Mouse (Mus musculus) CH12.LX (cell line): Measurements from ENCODE around the gene BC107364. TPM values are rescaled to one million over a fixed set of nuclear protein-coding genes. Genes with fewer than 3 reads are reported as not detected.
A peak's percentile ranks its signal among the peaks of the same experiment; 100 is the strongest.
"Not testable (repeated sequence)": the region's sequence is repeated elsewhere in the genome, so short reads cannot be mapped to it uniquely, and the experiment has no call there.

Experiments used
- DNase-seq: peaks from one replicate; pipeline ENCODE4 v3.0.0-alpha.2; 2013; ENCODE audit errors: extremely low read depth
- H3K27ac ChIP-seq: 2 replicates; pipeline ENCODE4 v1.5.1; 2012; ENCODE audit warnings: low read depth, mild to moderate bottlenecking, control low read depth, moderate library complexity; ENCODE audit not compliant: insufficient read depth
- H3K27me3 ChIP-seq: replicated peaks from 2 replicates; pipeline ENCODE3; 2012; ENCODE audit warnings: inconsistent platforms
- H3K36me3 ChIP-seq, 2 experiments: replicated peaks in 1 of 2; 2 replicates each; pipeline versions ENCODE3 to v1.6.1; 2012; ENCODE audit warnings: inconsistent platforms in 1 of 2, low read length in 1 of 2, mild to moderate bottlenecking in 1 of 2, mixed read lengths in 1 of 2, moderate library complexity in 1 of 2; ENCODE audit not compliant: control insufficient read depth in 1 of 2, insufficient read depth in 1 of 2
- H3K4me1 ChIP-seq, 2 experiments: 2 replicates each; pipeline ENCODE4 v1.6.1; 2012; ENCODE audit warnings: inconsistent platforms in 1 of 2, moderate library complexity in 1 of 2; ENCODE audit not compliant: insufficient read depth in 2 of 2, control insufficient read depth in 1 of 2
- H3K4me2 ChIP-seq: 2 replicates; pipeline ENCODE4 v1.6.1; 2012; ENCODE audit warnings: low read depth, mild to moderate bottlenecking, control low read depth; ENCODE audit not compliant: poor library complexity, insufficient read depth, severe bottlenecking
- H3K4me3 ChIP-seq, 3 experiments: fragments of 150-350 bp in 1 of 3; sonication (generic) in 1 of 3; replicated peaks in 1 of 3; 2 replicates each; pipeline versions ENCODE3 to v1.5.1; 2011 to 2012; ENCODE audit warnings: low read depth in 2 of 3, low read length in 2 of 3, mild to moderate bottlenecking in 2 of 3, moderate library complexity in 2 of 3, control low read depth in 1 of 3, improper control_type of control experiment in 1 of 3, inconsistent platforms in 1 of 3, mixed read lengths in 1 of 3; ENCODE audit not compliant: poor library complexity in 1 of 3
- H3K79me2 ChIP-seq: replicated peaks from 2 replicates; pipeline ENCODE4 v1.6.1; 2012; ENCODE audit warnings: mild to moderate bottlenecking, moderate library complexity; ENCODE audit not compliant: control insufficient read depth, poor library complexity, insufficient read depth, severe bottlenecking; ENCODE audit errors: extremely low read depth
- H3K9ac ChIP-seq: 2 replicates; pipeline ENCODE4 v1.6.1; 2012; ENCODE audit warnings: low read depth, mild to moderate bottlenecking, control low read depth, moderate library complexity; ENCODE audit not compliant: insufficient read depth
- H3K9me3 ChIP-seq: replicated peaks from 2 replicates; pipeline ENCODE3; 2012; ENCODE audit warnings: low read length, inconsistent platforms, mixed read lengths
- CHD2 ChIP-seq: IDR thresholded peaks from 2 replicates; pipeline ENCODE4 v1.6.1; 2011; ENCODE audit warnings: low read length, improper control_type of control experiment
- E2F4 ChIP-seq: IDR thresholded peaks from 2 replicates; pipeline ENCODE4 v1.6.1; 2011; ENCODE audit warnings: low read depth, low read length, improper control_type of control experiment; ENCODE audit not compliant: insufficient replicate concordance
- EP300 ChIP-seq: IDR thresholded peaks from 2 replicates; pipeline ENCODE4 v1.6.1; 2011; ENCODE audit warnings: low read length, improper control_type of control experiment
- ETS1 ChIP-seq: conservative IDR thresholded peaks from 2 replicates; pipeline ENCODE4 v1.6.1; 2012; ENCODE audit warnings: low read depth, mild to moderate bottlenecking, inconsistent platforms, low read length, improper control_type of control experiment, moderate library complexity
- HCFC1 ChIP-seq: IDR thresholded peaks from 2 replicates; pipeline ENCODE4 v1.6.1; 2012; ENCODE audit warnings: low read depth, mild to moderate bottlenecking, inconsistent platforms, low read length, improper control_type of control experiment
- JUN ChIP-seq: IDR thresholded peaks from 2 replicates; pipeline ENCODE4 v1.6.1; 2011; ENCODE audit warnings: low read depth, mild to moderate bottlenecking, low read length, improper control_type of control experiment, moderate library complexity; ENCODE audit not compliant: insufficient read depth
- MEF2A ChIP-seq: IDR thresholded peaks from 2 replicates; pipeline ENCODE4 v1.6.1; 2014; ENCODE audit warnings: low read depth, mild to moderate bottlenecking, inconsistent platforms, low read length, improper control_type of control experiment, borderline replicate concordance
- NELFE ChIP-seq: IDR thresholded peaks from 2 replicates; pipeline ENCODE4 v1.6.1; 2011; ENCODE audit warnings: low read depth, low read length, improper control_type of control experiment
- PAX5 ChIP-seq: IDR thresholded peaks from 2 replicates; pipeline ENCODE4 v1.6.1; 2012; ENCODE audit warnings: low read length, inconsistent platforms, mixed read lengths
- RCOR1 ChIP-seq: conservative IDR thresholded peaks from 2 replicates; pipeline ENCODE4 v1.6.1; 2012; ENCODE audit warnings: low read depth, mild to moderate bottlenecking, inconsistent platforms, low read length, improper control_type of control experiment
- SMC3 ChIP-seq: IDR thresholded peaks from 2 replicates; pipeline ENCODE4 v1.6.1; 2011; ENCODE audit warnings: low read depth, low read length, improper control_type of control experiment
- TBP ChIP-seq: conservative IDR thresholded peaks from 2 replicates; pipeline ENCODE4 v1.6.1; 2011; ENCODE audit warnings: low read depth, low read length, improper control_type of control experiment
- UBTF ChIP-seq: IDR thresholded peaks from 2 replicates; pipeline ENCODE4 v1.6.1; 2012; ENCODE audit warnings: low read depth, mild to moderate bottlenecking, inconsistent platforms, low read length, improper control_type of control experiment, moderate library complexity
- dilution Hi-C: fragments of 300-500 bp; cut with MboI; formaldehyde crosslinking; loops from 2 replicates; pipeline ENCODE4 v1.14.3; 2020; ENCODE audit warnings: low sequenced_read_pairs; ENCODE audit not compliant: extremely low pct_unique_long_range_greater_than_20kb, extremely low pct_ligation_motif_present
- in situ Hi-C: fragments of 300-500 bp; cut with MboI; formaldehyde crosslinking; loops from 3 replicates; pipeline ENCODE4 v1.14.3; 2019; ENCODE audit warnings: low sequenced_read_pairs, low pct_ligation_motif_present, low pct_unique_long_range_greater_than_20kb, mixed read lengths
- polyA plus RNA-seq: library from polyadenylated mRNA; unstranded; fragments of >175 nt; gene quantifications from 2 replicates; pipeline ENCODE4 v1.2.1, GENCODE M21; 2012; ENCODE audit warnings: low read depth; ENCODE audit not compliant: insufficient read length
- total RNA-seq, 2 experiments: library from RNA; depleted of rRNA; stranded (reverse); fragments of 300-350 nt in 1 of 2; fragments of >200 nt in 1 of 2; gene quantifications; 2 replicates each; pipeline ENCODE4 v1.2.3; 2012 to 2014

BC107364 gene
- total and polyA plus RNA-seq, 3 experiments: 0.13 TPM; not detected in 2

DNA sequence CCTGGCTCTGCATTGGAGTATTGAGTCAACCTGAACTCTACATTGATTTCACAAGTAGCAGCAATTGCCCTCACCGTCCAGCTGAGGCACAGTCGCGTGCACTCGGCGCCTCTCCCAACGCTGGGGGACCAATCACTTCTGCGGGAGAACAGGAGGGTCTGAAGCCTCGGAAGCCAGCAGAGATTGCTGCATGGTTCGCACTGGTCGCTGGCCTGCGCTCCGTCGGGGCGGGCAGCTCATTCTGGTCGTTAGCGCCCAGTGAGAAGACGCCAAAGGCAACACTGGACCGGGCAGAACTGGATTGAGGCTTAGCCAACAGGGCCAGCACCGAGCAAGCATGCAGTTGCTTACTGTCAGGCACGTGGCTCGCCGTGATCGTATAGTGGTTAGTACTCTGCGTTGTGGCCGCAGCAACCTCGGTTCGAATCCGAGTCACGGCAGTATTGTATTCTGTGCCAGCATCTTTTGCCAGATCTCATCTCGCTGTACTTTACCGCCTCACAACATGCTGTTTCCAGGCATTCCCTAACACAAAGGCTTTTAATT lies 42.3 kb downstream of the BC107364 start:
- Histone ChIP-seq H3K4me3 (no peak overlapping the region), H3K27me3 (no peaks in the 10 kb centered on the region), H3K4me1 (peaks cover 0 to 14% of the 10 kb centered on the region in 2 experiments; a peak in 2 of 4 replicates), H3K4me2 (no peak overlapping the region), H3K27ac (no peak overlapping the region), H3K9ac (no peak overlapping the region), H3K36me3 (peaks cover 0 to 5% of the 10 kb centered on the region in 2 experiments), H3K79me2 (no peaks in the 10 kb centered on the region), H3K9me3 (no peaks in the 10 kb centered on the region)
- dilution Hi-C loops: no loop called here
- TF ChIP-seq MEF2A (no peak), SMC3 (no peak), TBP (peak; percentile 89)
- no peak for DNase-seq
- in situ Hi-C loops: loop anchor here (5.0 to 10.0 kb wide), 3 partner anchors 75 to 127 kb away; no protein-coding TSS in a partner anchor

DNA sequence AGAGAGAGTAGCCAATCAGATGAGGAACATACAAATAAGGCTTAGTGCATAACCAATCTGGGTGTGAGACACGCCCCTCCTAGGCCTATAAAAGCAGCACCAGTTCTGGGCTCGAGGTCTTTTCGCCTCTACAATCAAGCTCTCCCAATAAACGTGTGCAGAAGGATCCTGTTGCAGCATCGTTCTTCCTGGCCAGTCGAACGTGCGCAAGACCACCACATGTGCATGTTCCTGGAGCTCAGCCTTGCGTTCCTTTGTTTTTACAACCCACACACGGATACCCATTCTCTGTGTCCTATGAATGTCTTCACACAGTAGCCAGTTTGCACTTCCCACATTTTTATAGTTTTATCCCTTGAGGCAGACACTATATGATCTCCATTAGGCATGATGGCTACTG lies 44.0 kb downstream of the BC107364 start:
- H3K79me2 ChIP-seq, DNase-seq, H3K4me3 ChIP-seq, H3K27ac ChIP-seq, H3K36me3 ChIP-seq, H3K9ac ChIP-seq, dilution Hi-C loops, H3K27me3 ChIP-seq, H3K4me2 ChIP-seq, H3K9me3 ChIP-seq: not testable (repeated sequence)
- H3K4me1 ChIP-seq: peaks cover 0 to 12% of the 10 kb centered on the region in 2 experiments; a peak in 2 of 4 replicates
- in situ Hi-C loops: loop anchor here (10.0 kb wide), 1 partner anchor 127 kb away; no protein-coding TSS in a partner anchor

DNA sequence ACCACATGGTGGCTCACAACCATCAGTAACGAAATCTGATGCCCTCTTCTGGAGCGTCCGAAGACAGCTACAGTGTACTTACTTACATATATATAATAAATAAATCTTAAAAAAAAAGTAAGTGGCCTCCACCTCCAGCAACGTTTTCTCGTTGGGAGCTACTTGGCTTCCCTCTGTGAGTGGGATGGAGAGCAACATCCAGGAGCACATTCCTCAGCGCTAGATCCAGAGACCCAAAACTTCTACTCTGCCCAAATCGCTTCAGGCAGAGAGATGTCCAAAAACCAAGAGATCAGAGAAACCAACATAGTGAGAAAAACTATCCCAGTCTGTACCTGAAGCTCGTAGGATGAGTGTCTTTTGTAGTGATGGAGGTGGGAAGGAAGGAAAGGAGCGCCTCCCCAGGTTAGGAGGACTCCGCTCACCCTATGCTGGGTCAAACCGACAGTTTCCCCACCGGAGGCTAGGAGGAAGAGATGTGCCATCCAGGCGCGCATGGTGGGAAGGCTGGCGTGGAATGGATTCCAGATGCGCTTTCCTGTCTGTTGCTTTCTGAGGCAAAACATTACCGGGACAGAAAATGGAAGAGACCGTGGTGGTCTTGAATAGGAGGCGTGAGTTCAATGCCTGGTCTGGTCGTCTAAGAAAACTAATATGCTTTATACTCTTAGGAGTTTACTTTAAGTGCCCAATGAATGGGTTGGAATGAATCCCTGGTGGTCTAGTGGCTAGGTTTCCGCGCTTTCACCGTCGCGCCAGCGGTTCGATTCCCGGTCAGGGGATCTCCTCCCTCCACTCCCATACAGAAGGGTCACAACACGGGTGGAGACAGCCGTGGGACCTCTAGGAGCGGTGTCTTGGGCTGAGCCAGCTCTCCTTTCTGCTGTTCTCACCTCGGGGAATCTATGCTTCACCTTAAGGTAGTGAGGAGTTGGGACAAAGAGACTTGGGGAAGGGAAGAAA lies 46.3 kb downstream of the BC107364 start:
- Histone ChIP-seq H3K4me2 (no peak overlapping the region), H3K9me3 (peaks cover 5% of the 10 kb centered on the region), H3K27ac (no peak overlapping the region), H3K4me1 (peaks cover 0 to 4% of the 10 kb centered on the region in 2 experiments; a peak in 2 of 4 replicates), H3K79me2 (no peaks in the 10 kb centered on the region), H3K36me3 (no peaks in the 10 kb centered on the region), H3K4me3 (no peak overlapping the region), H3K27me3 (no peaks in the 10 kb centered on the region), H3K9ac (no peak overlapping the region)
- DNase-seq: no peak
- in situ Hi-C loops: loop anchor here (10.0 kb wide), 1 partner anchor 129 kb away; no protein-coding TSS in a partner anchor
- no peak for TF ChIP-seq E2F4
- TF ChIP-seq HCFC1: no peak
- TF ChIP-seq NELFE: no peak
- no peak for TF ChIP-seq MEF2A
- TF ChIP-seq ETS1: no peak
- TF ChIP-seq PAX5: no peak
- no peak for TF ChIP-seq UBTF
- no peak for TF ChIP-seq EP300
- no peak for TF ChIP-seq JUN
- no peak for TF ChIP-seq RCOR1
- no peak for TF ChIP-seq CHD2
- no peak for TF ChIP-seq SMC3
- dilution Hi-C loops: no loop called here
